In the genomic region with DNA sequence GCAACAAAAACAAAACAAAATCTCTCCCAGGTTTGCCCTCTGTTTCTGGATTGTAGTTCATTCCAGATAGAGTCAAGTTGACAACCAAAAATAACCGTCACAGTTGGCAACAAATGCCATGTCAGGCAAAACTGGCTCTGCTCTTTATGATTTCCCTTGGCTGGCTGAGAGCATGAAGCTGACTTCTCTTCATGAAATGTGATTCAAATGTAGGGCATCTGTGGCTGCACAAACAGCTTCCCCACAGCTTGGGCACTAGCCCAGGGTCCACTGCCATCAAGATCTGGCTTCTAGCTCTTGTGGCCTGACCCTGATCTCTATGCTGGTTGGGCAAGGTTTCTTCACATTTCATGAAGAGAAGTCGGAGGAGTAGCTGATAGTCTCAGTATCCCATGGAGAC, we compare ENCODE assay signal across 11 mouse cellular contexts. TPM values are rescaled to one million over a fixed set of nuclear protein-coding genes. Genes with fewer than 3 reads are reported as not detected.
DNase-seq lines count a peak whose midpoint lies in the region.
"Had no signal": no experiment of that assay in that cellular context is flagged by ENCODE, and none has a peak within 500 bp of the region (broad histone marks: within the 10 kb centered on the region; RNA-seq: fewer than 3 reads in every experiment).

No protein-coding gene starts in this region.

- peak; percentile 48 for DNase-seq in adrenal gland, adult 8-10 months
- DNase-seq in adrenal gland, adult 18-20 months (ENCODE audit: low spot score in 2 of 2), result no peak
- peak; percentile 22 for DNase-seq in left cerebral cortex, postnatal 4 days
- DNase-seq in left cerebral cortex, postnatal 14 days (ENCODE audit: low spot score in 2 of 2), result no peak
- DNase-seq in cerebellum, postnatal 25 days, result peak; percentile 61 to 62
- DNase-seq in heart, postnatal 4 days, result peak; percentile 41
- DNase-seq in kidney, postnatal 25 days, result no peak
- no peak for DNase-seq in liver
- DNase-seq: kidney, adult 11 months; layer of hippocampus, adult 9-11 months; thymus, adult 18-20 months had no signal

- intact Hi-C loops in left cerebral cortex, postnatal 4 days (cut with DNase I), result no loop called here
- intact Hi-C loops in left cerebral cortex, postnatal 14 days (cut with DNase I), result no loop called here

RNA-seq across cellular contexts. Expression of a gene that starts 9.7 kb away (rescaled TPM):
- 100 to 1,000 TPM; 228 to 370 (median 267) TPM for total RNA-seq in adrenal gland, adult 8-10 months (2022)
- 100 to 1,000 TPM; 289 to 343 TPM for total RNA-seq in adrenal gland, adult 18-20 months (2021)
- total RNA-seq in left cerebral cortex, postnatal 4 days (2021), result 100 to 1,000 TPM; 169 to 181 TPM
- 100 to 1,000 TPM; 290 to 296 TPM for total RNA-seq in left cerebral cortex, postnatal 14 days (2021)
- 100 to 1,000 TPM; 242 to 263 TPM for total RNA-seq in heart, postnatal 4 days (2021)

RNA-seq across cellular contexts. Expression of a gene that starts 50.9 kb away (rescaled TPM):
- 100 to 1,000 TPM; 215 to 262 (median 251) TPM for total RNA-seq in adrenal gland, adult 8-10 months (2022)
- 100 to 1,000 TPM; 255 to 265 TPM for total RNA-seq in adrenal gland, adult 18-20 months (2021)
- 100 to 1,000 TPM; 295 to 298 TPM for total RNA-seq in left cerebral cortex, postnatal 4 days (2021)
- total RNA-seq in left cerebral cortex, postnatal 14 days (2021), result 100 to 1,000 TPM; 355 to 365 TPM
- total RNA-seq in heart, postnatal 4 days (2021), result 100 to 1,000 TPM; 132 to 138 TPM

Comparison
In these comparisons a context has a peak if more than half of its experiments do, and no peak if none do; other contexts are left out.
1. DNase-seq: peak in adrenal gland, adult 8-10 months (single experiment), left cerebral cortex, postnatal 4 days (single experiment), cerebellum, postnatal 25 days (2 of 2) and heart, postnatal 4 days (single experiment); none in adrenal gland, adult 18-20 months (0 of 2), left cerebral cortex, postnatal 14 days (0 of 2), kidney, postnatal 25 days (0 of 2) and liver (single experiment).